Mouse (Mus musculus) liver, postnatal 0 days (tissue): ENCODE results near the gene Gm17657.

ENCODE experiments used
- CTCF ChIP-seq: sonication (generic); IDR thresholded peaks from 2 replicates; pipeline ENCODE4 v1.5.1; 2016; ENCODE audit warnings: antibody characterized with exemption, low read depth
- EP300 ChIP-seq: IDR thresholded peaks from 2 replicates; pipeline ENCODE4 v1.6.1; 2016; ENCODE audit warnings: antibody characterized with exemption, low read depth, mild to moderate bottlenecking

DNA sequence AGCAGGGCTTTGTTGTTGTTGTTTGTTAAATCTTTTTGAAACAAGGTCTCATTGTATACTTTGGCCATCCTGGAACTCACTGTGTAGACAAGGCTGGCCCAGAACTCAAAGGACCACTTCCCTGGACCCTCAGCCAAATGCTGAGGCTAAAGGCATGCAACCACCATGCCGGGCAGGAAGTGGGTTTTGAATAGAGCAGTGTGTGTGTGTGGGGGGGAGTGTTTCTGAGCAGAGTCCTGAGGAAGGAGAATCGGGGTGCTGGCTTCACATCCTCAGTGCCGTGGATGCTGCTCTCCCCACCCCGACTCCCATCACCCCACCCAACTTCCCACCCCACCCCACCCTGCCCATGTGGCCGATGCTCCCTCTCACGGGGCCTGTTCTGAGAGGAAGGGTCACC lies 36.0 kb upstream of the Gm17657 start:
- TF ChIP-seq CTCF (no peak), EP300 (no peak)
